Comparison of ENCODE assay signal across 8 mouse cellular contexts in the genomic region with DNA sequence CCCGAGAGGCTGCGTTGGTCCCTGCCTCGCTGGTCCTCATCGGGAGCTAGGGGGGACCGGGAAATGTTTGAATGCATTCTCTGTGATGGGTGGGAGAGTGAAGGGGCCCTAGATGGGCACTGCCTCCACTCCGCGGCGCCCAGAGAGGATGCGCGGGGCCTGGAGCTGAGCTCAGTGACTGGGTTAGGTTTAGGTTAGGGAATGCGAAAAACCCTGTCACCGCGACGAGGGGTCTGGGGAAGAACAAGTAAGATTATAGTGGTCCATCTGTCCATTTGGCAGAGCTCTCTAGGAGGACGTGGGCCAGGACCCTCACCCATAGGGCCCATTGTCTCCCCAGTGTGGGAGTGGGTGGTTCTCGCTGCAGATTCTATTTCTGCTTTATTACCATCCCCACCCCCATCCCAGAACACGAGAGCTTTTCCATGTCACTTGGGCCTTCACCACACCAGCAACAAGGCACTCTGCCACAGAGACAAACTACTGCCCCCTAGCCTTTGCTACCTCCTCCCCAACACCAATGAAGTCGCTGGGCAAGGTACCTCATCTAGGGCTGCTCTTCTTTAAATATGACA. TPM values are rescaled to one million over a fixed set of nuclear protein-coding genes. Genes with fewer than 3 reads are reported as not detected.
DNase-seq lines count a peak whose midpoint lies in the region; ATAC-seq lines count a peak whose summit lies in the region.

No protein-coding gene starts in this region.

- H3K4me2 ChIP-seq in limb, embryonic 11.5 days (ENCODE audit: low read depth, severe bottlenecking) = peak overlapping the region; percentile 68
- H3K4me2 ChIP-seq in stomach, embryonic 16.5 days (ENCODE audit: low read depth, low read length) = peak overlapping the region; percentile 58

- no peak overlapping the region for H3K27ac ChIP-seq in limb, embryonic 11.5 days (replicated peaks; ENCODE audit: low read depth, low read length)
- H3K27ac ChIP-seq in stomach, embryonic 16.5 days (ENCODE audit: low read length) = no peak overlapping the region

- ATAC-seq in limb, embryonic 11.5 days (ENCODE audit: insufficient number of reproducible peaks, low FRiP score, low TSS enrichment, low read depth) = 0 out of 2 replicates have a peak, but pooled peaks have one; percentile 21
- no peak; the same call in 1 of the 2 replicates for ATAC-seq in stomach, embryonic 16.5 days (ENCODE audit: insufficient read depth, low FRiP score)

- H3K9me3 ChIP-seq in limb, embryonic 11.5 days (ENCODE audit: control insufficient read depth, low read length) = no peaks in the 10 kb centered on the region
- no peaks in the 10 kb centered on the region for H3K9me3 ChIP-seq in stomach, embryonic 16.5 days (replicated peaks; ENCODE audit: control insufficient read depth, low read length)

- H3K4me3 ChIP-seq in limb, embryonic 11.5 days (ENCODE audit: low read depth, low read length) = peak overlapping the region; percentile 29
- H3K4me3 ChIP-seq in stomach, embryonic 16.5 days (replicated peaks; ENCODE audit: low read length) = peak overlapping the region; percentile 22

- no peaks in the 10 kb centered on the region for H3K36me3 ChIP-seq in limb, embryonic 11.5 days (ENCODE audit: control insufficient read depth, insufficient read depth, low read length)
- no peaks in the 10 kb centered on the region for H3K36me3 ChIP-seq in stomach, embryonic 16.5 days (ENCODE audit: control insufficient read depth, insufficient read depth, low read length)

- 2% methylated on average over 18 of the region's 18 CpGs for WGBS in limb, embryonic 11.5 days
- WGBS in stomach, embryonic 16.5 days = 3% methylated on average over 18 of the region's 18 CpGs

- no peaks in the 10 kb centered on the region for H3K4me1 ChIP-seq in limb, embryonic 11.5 days (ENCODE audit: control insufficient read depth, insufficient read depth, low read length)
- 0 out of 2 replicates have a peak, but pooled peaks cover 2% of the 10 kb centered on the region for H3K4me1 ChIP-seq in stomach, embryonic 16.5 days (ENCODE audit: control insufficient read depth, insufficient read depth, low read length)

- H3K27me3 ChIP-seq in limb, embryonic 11.5 days (ENCODE audit: control insufficient read depth, insufficient read depth, low read length) = peaks cover 17% of the 10 kb centered on the region
- H3K27me3 ChIP-seq in stomach, embryonic 16.5 days (ENCODE audit: control insufficient read depth, insufficient read depth, low read length) = peaks cover 20% of the 10 kb centered on the region

- no peak overlapping the region for H3K9ac ChIP-seq in limb, embryonic 11.5 days (ENCODE audit: low read length)
- no peak overlapping the region for H3K9ac ChIP-seq in stomach, embryonic 16.5 days (ENCODE audit: low read length)

- DNase-seq in embryo, embryonic 10 days (ENCODE audit: low spot score) = peak; percentile 16
- no peak for DNase-seq in embryo, embryonic 11 days
- peak; percentile 15 to 27 for DNase-seq in right cerebral cortex, postnatal 36 days (ENCODE audit: low spot score in 2 of 2)
- no peak for DNase-seq in right cerebral cortex, postnatal 10 days (ENCODE audit: low spot score in 2 of 2)
- no peak for DNase-seq in limb, embryonic 11.5 days (ENCODE audit: low spot score)
- DNase-seq in frontal cortex, postnatal 25 days (ENCODE audit: low spot score in 2 of 2) = no peak
- DNase-seq in thymus, postnatal 14 days = no peak

RNA-seq across cellular contexts. Expression of gene Amer3, which starts 0.4 kb away (rescaled TPM):
- 0.05 TPM in 1 of 2 replicates, not detected in the other for polyA plus RNA-seq in limb, embryonic 11.5 days (2014; fragmentation: Nextera tagmentation; extraction: Ambion mirVana)
- 0.49 and 0.76 TPM in 2 replicates for polyA plus RNA-seq in stomach, embryonic 16.5 days (2015; fragmentation: Nextera tagmentation; extraction: Ambion mirVana)

RNA-seq across cellular contexts. Expression of gene Prss40, which starts 19.1 kb away (rescaled TPM):
- not detected in 2 replicates for polyA plus RNA-seq in limb, embryonic 11.5 days (2014; fragmentation: Nextera tagmentation; extraction: Ambion mirVana)
- polyA plus RNA-seq in stomach, embryonic 16.5 days (2015; fragmentation: Nextera tagmentation; extraction: Ambion mirVana) = not detected in 2 replicates

RNA-seq across cellular contexts. Expression of gene Cfc1, which starts 44.4 kb away (rescaled TPM):
- polyA plus RNA-seq in limb, embryonic 11.5 days (2014; fragmentation: Nextera tagmentation; extraction: Ambion mirVana) = not detected in 2 replicates
- 0.43 and 0.59 TPM in 2 replicates for polyA plus RNA-seq in stomach, embryonic 16.5 days (2015; fragmentation: Nextera tagmentation; extraction: Ambion mirVana)

Comparison
In these comparisons a context has a peak if more than half of its experiments do, and no peak if none do; other contexts are left out.
1. DNase-seq: peak in embryo, embryonic 10 days (single experiment) and right cerebral cortex, postnatal 36 days (2 of 2); none in embryo, embryonic 11 days (single experiment), right cerebral cortex, postnatal 10 days (0 of 2), limb, embryonic 11.5 days (single experiment), frontal cortex, postnatal 25 days (0 of 2) and thymus, postnatal 14 days (single experiment).